Mouse (Mus musculus): ENCODE data around the gene Atp6v0a1. TPM values are rescaled to one million over a fixed set of nuclear protein-coding genes. Genes with fewer than 3 reads are reported as not detected.

The Atp6v0a1 gene
- 100 to 1,000 TPM; 442 to 461 TPM for total RNA-seq (2021)
- long read RNA-seq, experiment 1, full-length matches to known transcripts = 70 of 181 reads
- long read RNA-seq, experiment 1, partial matches to known transcripts = 36 of 181 reads
- long read RNA-seq, experiment 1, other reads (novel, unspliced or antisense) = 75 of 181 reads
- long read RNA-seq, experiment 2, full-length matches to known transcripts = 49 of 151 reads
- long read RNA-seq, experiment 2, partial matches to known transcripts = 21 of 151 reads
- long read RNA-seq, experiment 2, other reads (novel, unspliced or antisense) = 81 of 151 reads

DNA sequence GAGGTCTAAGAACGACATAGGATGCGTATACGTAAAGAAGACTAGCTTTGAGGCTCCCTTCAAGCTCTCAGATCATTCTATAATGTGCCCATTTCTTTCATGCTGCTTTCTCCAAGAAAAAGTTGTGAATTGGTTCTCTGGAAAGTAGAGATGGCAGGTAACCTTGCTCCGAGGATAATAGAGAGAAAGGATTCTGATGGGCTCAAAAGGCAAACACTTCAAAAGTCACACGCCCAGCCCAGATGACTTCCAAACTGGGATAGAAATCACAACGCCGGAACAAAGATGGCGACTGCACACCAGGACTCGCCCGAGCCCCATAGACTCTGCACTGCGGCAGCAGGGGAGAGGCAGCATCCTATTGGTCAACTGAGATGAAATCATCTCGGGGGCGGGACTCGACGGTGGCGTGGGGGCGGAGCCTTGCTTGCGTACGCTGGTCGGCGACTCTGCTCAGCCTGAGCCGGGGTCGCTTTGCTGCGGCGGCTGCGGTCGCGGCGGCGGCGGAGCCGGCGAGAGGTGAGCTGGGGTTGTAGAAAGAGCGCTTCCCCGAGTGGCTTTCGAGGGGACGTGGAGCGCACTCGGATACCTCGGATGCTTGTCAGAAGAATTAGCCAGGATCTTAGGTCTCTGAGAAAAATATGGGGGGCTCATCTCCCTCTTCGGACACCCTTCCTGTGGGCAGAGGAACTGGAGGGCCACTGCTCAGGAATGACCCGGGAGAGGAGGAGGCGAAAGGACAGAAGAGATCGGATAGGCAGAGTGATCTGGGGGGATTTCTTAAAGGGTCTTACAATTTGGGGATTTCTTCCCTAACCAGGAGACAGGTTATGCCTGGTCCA lies at the start of gene Atp6v0a1:
Gene Atp6v0a1 (plus strand): TSS at position 407 of the 842 bp plus-strand sequence.
- H3K4me3 ChIP-seq = peak within 1 kb of the TSS; percentile 66
- intact Hi-C loops (cut with DNase I) = loop anchor here (10.0 kb wide), 1 partner anchor 166 kb away; the partner anchor contains the start of genes Ccr10, Cntnap1 and Plekhh3

DNA sequence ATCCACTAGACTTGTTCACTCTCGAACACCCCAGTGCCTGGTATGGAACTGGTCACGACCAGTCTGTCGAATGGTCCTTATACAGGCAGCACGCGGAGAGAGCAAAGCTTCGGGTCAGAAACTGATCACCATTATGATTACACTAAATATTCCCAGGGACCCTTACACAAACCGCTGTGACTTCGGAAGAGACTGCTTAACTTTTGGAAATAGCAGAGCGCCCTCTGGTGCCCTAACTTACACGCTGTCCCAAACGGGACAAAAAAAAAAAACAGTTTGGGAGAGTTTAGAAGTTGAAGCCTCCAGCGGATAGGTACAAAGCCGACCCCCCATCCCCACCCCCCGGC lies 49.8 kb upstream of the Atp6v0a1 start:
- no peak overlapping the region for H3K27ac ChIP-seq
- H3K4me3 ChIP-seq = no peak overlapping the region; the same call in 1 of the 2 replicates
- peak in 1 of 2 experiments; percentile 57 for DNase-seq (ENCODE audit: extremely low spot score in 1 of 2, low spot score in 2 of 2)
- intact Hi-C loops (cut with DNase I) = loop anchor here (1.0 to 5.0 kb wide), 4 partner anchors 66 to 389 kb away; no protein-coding TSS in a partner anchor
- TF ChIP-seq CTCF (IDR thresholded peaks at IDR 0.05) = peak; percentile 82

More for the DNA sequence above, at the start of gene Atp6v0a1:
- no peak; the same call in 1 of the 2 replicates for TF ChIP-seq CTCF (IDR thresholded peaks at IDR 0.05)
- H3K27ac ChIP-seq = peak within 1 kb of the TSS; percentile 91
- DNase-seq (ENCODE audit: extremely low spot score in 1 of 2, low spot score in 2 of 2) = peak; percentile 97

DNA sequence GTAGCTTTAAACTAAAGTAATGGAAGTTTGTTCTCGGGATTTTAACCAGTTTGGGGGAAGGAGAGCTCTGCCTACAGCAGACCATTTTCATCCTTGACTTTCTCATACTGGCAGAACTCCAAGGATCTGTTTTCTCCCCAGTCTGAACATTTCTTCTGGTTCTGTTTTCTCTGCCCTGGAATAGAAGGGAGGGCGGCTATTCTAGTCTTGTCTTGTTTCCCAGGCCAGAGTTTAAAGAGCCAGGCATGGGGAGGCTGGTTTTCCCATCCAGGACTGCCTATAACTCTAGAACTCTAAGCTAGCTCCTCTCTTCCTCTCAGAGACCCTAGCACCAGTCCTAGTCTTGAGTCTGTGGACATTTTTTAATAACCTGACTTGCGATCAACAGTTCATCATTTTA lies 49.4 kb upstream of the Atp6v0a1 start:
- DNase-seq (ENCODE audit: extremely low spot score in 1 of 2, low spot score in 2 of 2) = no peak
- Histone ChIP-seq H3K27ac (peak overlapping the region; percentile 12; the same call in 1 of the 2 replicates), H3K4me3 (no peak overlapping the region)
- no peak for TF ChIP-seq CTCF (IDR thresholded peaks at IDR 0.05)
- intact Hi-C loops (cut with DNase I) = loop anchor here (1.0 to 5.0 kb wide), 4 partner anchors 67 to 389 kb away; no protein-coding TSS in a partner anchor

DNA sequence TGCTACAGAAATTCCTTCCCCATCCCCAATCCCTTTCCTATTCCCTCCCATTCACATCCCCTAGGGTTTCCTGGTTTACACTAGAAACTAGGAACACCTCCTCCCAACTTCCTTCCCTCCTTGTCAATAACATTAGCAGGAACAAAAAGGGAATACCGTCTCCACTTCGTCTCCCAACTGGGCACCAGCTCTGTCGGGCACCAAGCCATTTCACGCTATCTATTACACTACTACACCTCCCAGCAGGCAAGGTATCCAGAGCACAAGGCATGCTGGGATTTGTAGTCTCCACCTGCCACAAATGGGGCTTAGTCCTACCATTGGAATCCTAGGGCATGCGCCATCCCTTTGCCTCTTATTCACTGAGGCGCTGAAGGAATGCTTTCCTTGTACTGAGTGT lies 48.7 kb upstream of the Atp6v0a1 start:
- Histone ChIP-seq H3K4me3 (no peak overlapping the region), H3K27ac (no peak overlapping the region)
- intact Hi-C loops (cut with DNase I) = no loop called here
- TF ChIP-seq CTCF (IDR thresholded peaks at IDR 0.05) = no peak
- DNase-seq (ENCODE audit: extremely low spot score in 1 of 2, low spot score in 2 of 2) = peak in 1 of 2 experiments; percentile 18

DNA sequence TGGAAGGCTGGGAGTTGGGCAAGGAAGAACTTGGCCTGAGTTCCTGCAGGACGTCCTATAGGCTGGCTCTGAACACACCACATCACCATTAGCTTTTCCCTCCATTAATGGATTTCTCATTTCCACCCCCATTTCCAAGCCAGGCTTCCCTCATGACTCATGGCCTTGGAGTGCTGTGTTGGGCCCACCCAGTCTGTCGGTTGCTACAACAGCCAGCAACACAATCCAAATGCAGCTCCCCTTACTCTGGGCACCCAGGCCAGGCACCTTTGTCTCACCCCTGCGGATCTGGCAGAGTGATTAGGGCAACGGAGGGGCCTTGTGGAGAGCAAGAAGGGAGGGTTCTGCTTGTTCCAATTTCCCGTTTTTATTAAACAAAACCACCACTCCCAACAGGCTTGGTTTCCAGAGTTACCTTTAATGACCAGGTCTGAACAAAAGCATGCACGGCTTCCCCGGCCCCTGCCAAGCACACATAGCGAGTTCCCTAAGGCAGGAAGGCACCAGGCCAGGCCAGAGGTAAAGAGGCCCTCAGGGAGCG lies 46.8 kb upstream of the Atp6v0a1 start:
- no peak for TF ChIP-seq CTCF (IDR thresholded peaks at IDR 0.05)
- no peak overlapping the region for H3K27ac ChIP-seq
- no peak for DNase-seq (ENCODE audit: extremely low spot score in 1 of 2, low spot score in 2 of 2)
- intact Hi-C loops (cut with DNase I) = no loop called here
- no peak overlapping the region for H3K4me3 ChIP-seq

DNA sequence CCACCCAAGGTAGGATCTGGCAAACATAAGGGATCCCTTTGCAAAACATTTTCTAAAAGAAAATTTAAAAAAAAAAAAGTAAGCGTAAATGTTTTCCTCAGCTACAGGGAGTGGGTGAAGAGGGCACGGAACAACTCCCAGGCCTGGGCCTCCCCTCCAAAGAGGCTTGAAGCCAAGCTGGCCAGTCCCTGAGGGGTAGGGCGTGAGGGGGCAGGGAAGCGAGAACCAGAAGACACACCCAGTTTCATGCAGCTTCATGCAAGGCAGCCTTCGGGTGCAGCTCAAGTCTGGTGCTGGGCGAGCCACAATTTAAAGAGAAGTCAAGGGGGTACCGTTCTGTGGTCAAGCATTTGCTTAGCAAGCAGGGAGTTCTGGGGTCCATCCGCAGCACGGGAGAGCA lies 45.6 kb upstream of the Atp6v0a1 start:
- intact Hi-C loops (cut with DNase I) = no loop called here
- Histone ChIP-seq H3K27ac (no peak overlapping the region), H3K4me3 (no peak overlapping the region)
- TF ChIP-seq CTCF (IDR thresholded peaks at IDR 0.05) = no peak
- no peak for DNase-seq (ENCODE audit: extremely low spot score in 1 of 2, low spot score in 2 of 2)

DNA sequence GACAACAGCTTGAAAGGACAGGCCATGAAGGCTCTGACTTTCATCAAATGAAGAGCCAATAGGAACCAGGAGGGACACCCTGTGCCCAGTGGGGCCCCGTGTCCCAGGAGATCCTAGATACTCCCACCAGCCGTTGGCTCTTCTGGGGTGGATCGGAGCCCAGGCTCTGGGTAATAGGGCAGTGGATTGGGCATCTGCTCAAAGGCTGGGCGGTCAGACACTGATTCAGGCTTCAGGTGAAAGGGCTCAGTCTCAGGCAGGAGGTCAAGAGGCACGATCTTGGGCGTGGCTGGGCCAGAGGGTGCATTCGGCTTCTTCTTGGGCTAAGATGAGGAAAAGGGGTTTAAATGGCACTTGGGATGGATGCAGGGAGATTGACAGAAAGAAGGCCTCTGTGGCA lies 45.1 kb upstream of the Atp6v0a1 start:
- H3K4me3 ChIP-seq = no peak overlapping the region
- H3K27ac ChIP-seq = no peak overlapping the region

DNA sequence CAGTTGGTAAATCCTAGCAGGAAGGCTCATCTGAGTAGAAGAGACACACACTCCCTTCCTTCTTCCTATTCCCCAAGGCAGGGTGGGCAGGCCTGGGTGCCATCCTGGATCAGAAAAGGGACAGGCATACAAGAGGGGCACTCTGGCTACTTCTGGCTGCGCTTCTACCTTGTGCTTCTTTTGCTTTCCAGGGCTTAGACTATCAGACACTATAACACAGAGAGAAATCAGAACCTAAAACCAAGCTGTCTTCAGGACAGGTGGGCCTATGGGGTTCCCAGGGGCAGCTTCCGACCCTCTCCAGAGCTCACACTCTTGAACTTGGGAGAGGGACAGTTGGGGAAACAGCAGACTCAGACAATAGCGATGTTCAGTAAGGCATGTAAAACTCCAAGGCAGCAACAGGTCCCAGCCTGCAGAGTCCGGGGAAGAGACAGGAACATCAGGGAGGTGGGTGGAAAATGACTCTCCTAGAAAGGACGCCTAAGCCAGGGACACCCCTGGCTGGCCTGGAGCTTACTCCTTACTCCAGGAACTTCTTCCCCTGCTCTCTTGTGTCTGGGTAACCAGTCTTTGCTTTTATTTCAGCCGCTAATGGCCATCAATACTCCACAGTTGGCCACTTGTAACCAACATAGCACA lies 44.2 kb upstream of the Atp6v0a1 start:
- H3K27ac ChIP-seq = no peak overlapping the region
- no peak for DNase-seq (ENCODE audit: extremely low spot score in 1 of 2, low spot score in 2 of 2)
- intact Hi-C loops (cut with DNase I) = no loop called here
- no peak overlapping the region for H3K4me3 ChIP-seq
- no peak for TF ChIP-seq CTCF (IDR thresholded peaks at IDR 0.05)

More for the DNA sequence above, 45.1 kb upstream of the Atp6v0a1 start:
- no peak for DNase-seq (ENCODE audit: extremely low spot score in 1 of 2, low spot score in 2 of 2)
- no peak for TF ChIP-seq CTCF (IDR thresholded peaks at IDR 0.05)
- intact Hi-C loops (cut with DNase I) = no loop called here

DNA sequence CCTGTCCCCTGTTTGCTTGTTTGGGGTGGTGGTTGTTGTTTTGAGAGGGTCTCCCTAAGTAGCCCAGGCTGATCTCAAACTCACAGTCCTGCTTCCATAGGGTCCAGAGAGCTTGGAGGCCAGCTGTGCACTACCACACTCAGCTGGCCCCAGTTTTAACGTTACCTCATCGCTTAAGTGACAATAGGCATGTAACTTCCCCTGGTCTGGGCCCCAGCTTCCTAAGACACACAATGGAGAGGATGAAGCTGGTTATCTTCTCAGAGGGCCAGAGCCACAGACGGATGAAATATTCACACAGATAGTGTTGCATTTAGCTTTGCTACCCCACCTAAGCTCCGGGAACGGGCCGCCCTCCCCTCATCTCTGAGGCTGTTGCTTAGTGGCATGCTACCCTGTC lies 43.5 kb upstream of the Atp6v0a1 start:
- TF ChIP-seq CTCF (IDR thresholded peaks at IDR 0.05) = no peak
- intact Hi-C loops (cut with DNase I) = no loop called here
- Histone ChIP-seq H3K4me3 (no peak overlapping the region), H3K27ac (no peak overlapping the region)
- no peak for DNase-seq (ENCODE audit: extremely low spot score in 1 of 2, low spot score in 2 of 2)

DNA sequence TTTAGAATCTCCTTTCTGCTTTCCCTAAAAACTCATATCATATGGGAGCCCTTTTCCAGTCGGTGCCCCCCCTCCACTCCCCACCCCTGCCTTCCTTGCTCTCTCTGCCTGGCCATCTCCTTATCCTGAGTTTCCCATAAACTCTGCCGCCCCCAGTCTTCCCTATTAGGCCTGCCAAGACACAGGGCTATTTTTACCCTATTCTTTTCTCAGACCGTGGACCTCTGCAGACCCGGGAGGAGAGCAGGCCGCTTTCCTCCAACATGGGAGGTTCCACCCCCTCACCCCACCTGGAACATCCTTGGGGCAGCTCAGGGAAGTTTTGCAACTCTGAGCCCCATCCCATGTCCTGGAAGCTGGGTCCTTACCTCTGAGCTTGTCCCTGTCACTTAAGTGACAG lies 41.9 kb upstream of the Atp6v0a1 start:
- no peak for TF ChIP-seq CTCF (IDR thresholded peaks at IDR 0.05)
- no peak for DNase-seq (ENCODE audit: extremely low spot score in 1 of 2, low spot score in 2 of 2)
- intact Hi-C loops (cut with DNase I) = no loop called here
- Histone ChIP-seq H3K4me3 (no peak overlapping the region), H3K27ac (no peak overlapping the region)

DNA sequence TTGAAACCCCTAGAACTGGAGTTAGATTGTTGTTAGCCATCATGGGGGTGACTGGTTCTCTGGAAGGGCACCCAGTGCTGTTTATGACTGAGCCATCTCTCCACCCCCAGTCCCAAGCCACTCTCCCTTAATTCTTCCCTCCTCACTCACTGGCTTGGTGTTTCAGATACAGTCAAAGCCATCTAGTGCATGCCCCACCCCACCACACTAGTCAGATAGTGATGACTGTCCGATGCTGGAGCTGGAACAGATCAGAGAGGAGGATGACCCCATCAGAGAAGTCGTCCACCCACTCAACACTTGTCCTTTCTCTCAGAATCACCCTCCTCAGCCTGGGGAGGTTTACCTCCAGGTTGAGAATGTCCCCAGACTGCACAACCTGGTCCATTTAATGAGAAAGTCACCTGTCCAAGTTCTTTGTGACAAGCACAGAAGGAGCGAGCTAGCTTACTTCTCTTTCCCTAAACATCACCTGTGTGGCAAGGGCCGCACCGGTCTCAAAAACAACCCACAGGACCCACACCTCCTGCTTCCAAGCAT lies 41.3 kb upstream of the Atp6v0a1 start:
- DNase-seq (ENCODE audit: extremely low spot score in 1 of 2, low spot score in 2 of 2) = no peak
- intact Hi-C loops (cut with DNase I) = no loop called here
- TF ChIP-seq CTCF (IDR thresholded peaks at IDR 0.05) = no peak
- Histone ChIP-seq H3K4me3 (no peak overlapping the region; the same call in 1 of the 2 replicates), H3K27ac (no peak overlapping the region)
